Mouse (Mus musculus) cerebellum, postnatal 10 days (tissue): ENCODE measurements around the gene Ralgapa2.

Experiments used
- DNase-seq, 2 experiments: peaks; one replicate each; pipeline ENCODE4 v3.0.0; 2021; ENCODE audit warnings: mixed read lengths in 2 of 2

Gene Ralgapa2

DNA sequence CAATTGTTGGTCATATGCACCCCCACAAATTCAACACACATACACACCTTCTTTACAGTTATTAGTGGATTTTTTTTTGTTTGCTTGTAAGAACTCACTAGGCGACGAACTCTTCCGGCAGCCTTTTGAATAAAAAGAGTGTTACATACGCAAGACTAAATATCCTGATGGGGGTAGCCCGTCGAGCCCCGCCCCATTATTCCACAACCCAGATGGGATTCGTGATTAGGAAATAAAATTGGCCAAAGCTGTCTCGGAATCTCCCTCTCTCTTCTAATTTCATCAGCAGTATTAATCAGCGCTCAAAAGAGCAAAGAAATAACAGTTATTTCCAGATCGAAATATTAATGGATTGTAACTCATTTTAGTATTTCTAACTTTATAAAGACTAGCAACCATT lies 292.4 kb downstream of the Ralgapa2 start:
- DNase-seq = peak; percentile 46 to 49

DNA sequence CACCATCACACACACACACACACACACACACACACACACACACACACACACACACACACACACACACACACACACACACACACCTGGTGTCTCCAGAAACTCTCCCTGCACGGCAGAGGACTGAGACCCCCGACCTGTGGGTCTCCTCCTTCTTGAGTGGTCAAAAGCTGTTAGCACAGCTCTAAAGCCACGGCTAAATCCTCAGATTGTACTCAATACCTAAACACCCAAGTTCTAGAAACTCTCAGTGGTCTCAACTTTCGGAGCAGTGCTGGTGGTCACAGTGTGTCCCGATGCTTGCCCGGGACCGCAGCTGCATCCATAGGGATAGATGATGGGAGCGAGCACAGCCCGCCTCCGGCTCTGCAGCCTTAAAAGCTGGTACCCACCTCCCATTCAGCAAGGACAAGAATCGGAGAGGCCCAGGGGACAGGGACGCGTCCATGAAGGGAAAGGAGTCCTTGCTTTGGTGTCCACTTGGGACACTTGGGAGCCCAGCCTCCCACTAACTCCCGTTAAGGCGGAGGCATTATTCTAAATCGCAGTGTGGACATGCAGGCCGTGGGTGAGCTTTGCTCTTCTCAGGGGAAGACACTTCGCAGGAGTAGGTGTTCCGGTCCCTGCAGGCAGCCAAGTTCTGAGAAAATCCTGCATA lies 293.1 kb downstream of the Ralgapa2 start:
- peak; percentile 34 to 47 for DNase-seq

GRCm38 (mm10) chr2:146218161-146218691 lies 293.9 kb downstream of the Ralgapa2 start:
- peak; percentile 65 for DNase-seq

DNA sequence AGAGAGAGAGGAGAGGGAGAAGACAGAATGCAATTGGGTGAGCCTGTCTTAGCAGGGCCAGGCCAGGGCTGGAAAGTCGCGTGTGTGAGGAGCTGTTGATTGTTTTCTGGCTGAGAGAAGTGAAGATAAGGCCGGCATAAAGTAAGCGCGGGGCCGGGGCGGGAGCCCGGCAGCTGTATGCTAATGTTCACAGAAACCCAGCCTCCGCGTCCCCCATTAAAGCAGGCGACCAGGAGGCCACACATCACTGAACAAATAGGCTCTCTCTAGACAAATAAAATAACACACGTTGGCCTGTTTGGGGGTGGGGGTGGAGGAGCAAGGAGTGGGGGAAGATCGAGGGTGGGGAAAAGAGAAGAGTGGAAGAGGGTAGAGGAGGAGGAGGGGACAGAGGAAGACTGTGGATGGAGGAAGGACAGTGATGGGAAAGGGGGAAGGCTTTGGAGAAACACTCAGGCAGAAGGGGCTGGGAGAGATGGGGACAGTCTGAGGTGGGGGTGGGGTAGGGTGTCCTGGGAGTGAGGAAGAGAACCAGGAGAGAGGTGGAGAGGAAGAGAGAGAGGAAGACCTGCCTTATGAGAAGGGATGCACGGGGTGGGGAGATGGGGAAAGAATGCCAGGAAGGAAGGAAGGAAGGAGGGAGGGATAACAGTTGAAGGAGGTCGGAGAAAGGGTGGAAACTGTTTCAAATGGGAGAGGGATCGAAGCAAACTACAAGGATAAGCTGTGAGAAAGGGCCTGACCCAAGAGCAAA lies 294.7 kb downstream of the Ralgapa2 start:
- DNase-seq = peak in 1 of 2 experiments; percentile 41

DNA sequence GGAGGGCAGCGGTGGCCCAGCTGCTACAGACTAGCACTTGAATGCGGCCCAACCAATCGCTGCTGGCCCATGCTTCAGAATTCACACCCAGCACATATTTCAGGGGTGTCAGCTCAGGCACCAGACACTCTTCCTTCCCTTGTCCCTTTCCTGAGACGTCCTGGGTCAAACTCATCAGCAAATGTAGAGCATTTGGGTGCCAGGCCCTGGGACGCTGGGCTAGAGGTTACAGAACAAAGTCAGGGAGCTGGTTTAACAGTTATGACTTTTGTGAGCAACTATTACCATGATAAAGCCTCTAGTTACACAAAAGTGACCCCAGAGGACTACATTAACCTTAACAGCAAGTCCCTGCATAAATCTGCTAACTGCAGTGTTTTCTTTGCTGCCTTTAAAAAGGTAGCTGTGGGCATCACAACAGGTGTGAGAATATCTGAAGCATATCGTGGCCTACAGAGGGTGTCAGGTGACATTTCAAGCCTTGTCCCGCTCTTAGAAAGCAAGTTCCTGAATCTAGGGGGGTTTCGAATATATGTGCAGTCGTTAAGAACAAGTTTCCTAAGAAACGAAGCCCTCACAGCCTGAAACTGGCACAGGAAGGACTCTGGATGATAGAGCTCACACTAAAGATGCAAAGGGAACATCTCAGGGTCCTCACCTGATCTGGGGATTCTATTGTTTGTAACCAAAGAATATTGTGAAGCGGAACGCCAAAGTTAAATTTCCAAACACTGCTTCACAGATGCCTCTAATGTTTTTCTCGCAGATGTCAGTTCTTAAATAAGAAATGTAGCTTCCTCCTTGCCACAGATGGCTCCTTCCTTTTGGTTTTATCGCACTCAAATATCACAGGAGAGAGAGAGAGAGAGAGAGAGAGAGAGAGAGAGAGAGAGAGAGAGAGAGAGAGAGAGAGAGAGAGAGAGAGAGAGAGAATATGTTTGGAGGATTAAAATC lies 295.8 kb downstream of the Ralgapa2 start:
- DNase-seq = no peak

GRCm38 (mm10) chr2:146214715-146215114 lies 297.4 kb downstream of the Ralgapa2 start:
- DNase-seq = peak; percentile 89 to 93

GRCm38 (mm10) chr2:146210968-146211367 lies 301.2 kb downstream of the Ralgapa2 start:
- DNase-seq = no peak

GRCm38 (mm10) chr2:146197947-146198346 lies 314.2 kb downstream of the Ralgapa2 start:
- DNase-seq = no peak

GRCm38 (mm10) chr2:146196126-146196525 lies 316.0 kb downstream of the Ralgapa2 start:
- DNase-seq = no peak
